Mouse (Mus musculus) stomach, embryonic 15.5 days (tissue): ENCODE measurements around the gene Gm21905. TPM values are rescaled to one million over a fixed set of nuclear protein-coding genes. Genes with fewer than 3 reads are reported as not detected.

Experiments used
- ATAC-seq: fragments of 200-750 bp; cut with Nextera tagmentation; 2 replicates; pipeline ENCODE4 v1.8.0; 2017; ENCODE audit warnings: low read depth, moderate number of reproducible peaks, moderate TSS enrichment; ENCODE audit not compliant: insufficient read depth, low FRiP score
- H3K27ac ChIP-seq: fragments of 300-500 bp; sonication (generic); 2 replicates; pipeline ENCODE4 v1.5.1; 2015; ENCODE audit warnings: mild to moderate bottlenecking, inconsistent platforms
- H3K27me3 ChIP-seq: fragments of 300-500 bp; sonication (generic); replicated peaks from 2 replicates; pipeline ENCODE4 v1.6.1; 2015; ENCODE audit warnings: inconsistent platforms
- H3K36me3 ChIP-seq: fragments of 300-500 bp; sonication (generic); 2 replicates; pipeline ENCODE4 v1.6.1; 2015; ENCODE audit warnings: inconsistent platforms
- H3K4me1 ChIP-seq: fragments of 300-500 bp; sonication (generic); 2 replicates; pipeline ENCODE4 v1.6.1; 2015; ENCODE audit warnings: inconsistent platforms
- H3K4me2 ChIP-seq: fragments of 300-500 bp; sonication (generic); 2 replicates; pipeline ENCODE4 v1.6.1; 2015; ENCODE audit warnings: mild to moderate bottlenecking, inconsistent platforms
- H3K4me3 ChIP-seq: fragments of 300-500 bp; sonication (generic); replicated peaks from 2 replicates; pipeline ENCODE4 v1.5.1; 2015; ENCODE audit warnings: inconsistent platforms
- H3K9ac ChIP-seq: fragments of 300-500 bp; sonication (generic); 2 replicates; pipeline ENCODE4 v1.6.1; 2015; ENCODE audit warnings: inconsistent platforms
- H3K9me3 ChIP-seq: fragments of 300-500 bp; sonication (generic); 2 replicates; pipeline ENCODE4 v1.6.1; 2016; ENCODE audit warnings: inconsistent platforms
- WGBS: fragments of 180-500 bp; shearing (Covaris S2); methylation state at CpG from one replicate; pipeline ENCODE4 v1.1.7; 2015; 5-methylcytosine and 5-hydroxymethylcytosine counted together
- polyA plus RNA-seq: library from polyadenylated mRNA; unstranded; fragments of >200 nt; fragmentation: Nextera tagmentation; extraction: Ambion mirVana; gene quantifications from 2 replicates; pipeline ENCODE4 v1.2.1, GENCODE M21; 2015

Gene Gm21905
- not detected in 2 replicates for polyA plus RNA-seq

DNA sequence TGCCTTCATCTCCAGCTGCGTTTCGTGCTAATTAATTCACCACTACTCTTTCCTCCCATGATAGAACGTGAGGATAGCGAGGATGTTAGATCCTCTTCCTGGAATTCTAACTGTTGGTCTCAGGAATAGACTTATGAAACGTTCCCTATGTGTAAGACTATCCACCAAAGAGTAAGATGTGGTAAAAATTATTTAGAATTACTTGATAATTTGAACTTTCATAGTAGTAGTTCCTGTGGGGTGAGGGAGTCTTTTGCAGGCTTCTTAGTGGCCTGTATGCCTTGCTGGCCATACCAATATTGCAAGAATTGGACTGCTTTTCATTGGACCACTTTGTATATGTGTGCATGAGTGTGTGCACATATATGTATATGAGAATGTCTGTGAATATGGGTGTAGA is at the start of gene Gm21905:
Gene Gm21905 (minus strand): TSS at position 101 of the 400 bp plus-strand sequence.
- H3K4me1 ChIP-seq, result no peaks in the 10 kb centered on the region
- no peak within 1 kb of the TSS for H3K27ac ChIP-seq
- no peak for ATAC-seq
- H3K4me2 ChIP-seq, result no peak within 1 kb of the TSS
- H3K4me3 ChIP-seq, result no peak within 1 kb of the TSS
- no peaks in the 10 kb centered on the region for H3K27me3 ChIP-seq
- 80% methylated on average over 5 of the region's 5 CpGs for WGBS
- no peaks in the 10 kb centered on the region for H3K36me3 ChIP-seq
- no peaks in the 10 kb centered on the region for H3K9me3 ChIP-seq
- H3K9ac ChIP-seq, result no peak within 1 kb of the TSS

GRCm38 (mm10) chr5:67990426-67990825 is 44.2 kb upstream of the Gm21905 start:
- H3K27ac ChIP-seq, result no peak overlapping the region
- ATAC-seq, result peak; percentile 73; the same call in 1 of the 2 replicates

DNA sequence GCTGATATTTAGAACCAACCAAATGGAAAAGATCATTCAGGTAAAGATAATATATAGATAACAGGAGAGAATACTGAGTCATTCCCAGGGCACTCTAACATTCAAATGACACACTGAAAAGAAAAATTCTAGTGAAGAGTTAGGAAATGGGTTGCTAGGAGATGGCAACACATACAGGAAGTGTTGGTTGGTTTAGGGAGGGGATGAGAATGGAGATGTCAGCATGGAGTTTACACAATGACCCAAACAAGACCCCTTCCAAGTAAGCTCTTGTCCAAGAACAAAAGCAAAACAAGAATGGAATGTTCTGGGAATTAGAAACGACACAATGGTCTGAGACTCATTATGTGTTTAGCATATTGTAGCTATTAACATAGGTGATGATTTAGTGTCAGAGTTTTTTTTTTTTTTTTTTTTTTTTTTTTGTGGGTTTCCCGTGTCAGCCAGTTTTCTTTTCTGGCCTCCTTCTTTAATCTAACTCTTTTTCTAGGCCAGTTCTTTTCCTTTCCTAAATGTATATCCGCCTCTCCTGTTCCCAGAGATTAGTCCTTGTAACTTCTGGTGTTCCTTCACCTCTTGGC is 35.8 kb upstream of the Gm21905 start:
- no peaks in the 10 kb centered on the region for H3K9me3 ChIP-seq

More at GRCm38 (mm10) chr5:67990426-67990825, 44.2 kb upstream of the Gm21905 start:
- Histone ChIP-seq H3K4me3 (no peak overlapping the region), H3K9me3 (no peaks in the 10 kb centered on the region), H3K4me1 (no peaks in the 10 kb centered on the region), H3K9ac (no peak overlapping the region), H3K27me3 (no peaks in the 10 kb centered on the region), H3K36me3 (no peaks in the 10 kb centered on the region), H3K4me2 (no peak overlapping the region)

DNA sequence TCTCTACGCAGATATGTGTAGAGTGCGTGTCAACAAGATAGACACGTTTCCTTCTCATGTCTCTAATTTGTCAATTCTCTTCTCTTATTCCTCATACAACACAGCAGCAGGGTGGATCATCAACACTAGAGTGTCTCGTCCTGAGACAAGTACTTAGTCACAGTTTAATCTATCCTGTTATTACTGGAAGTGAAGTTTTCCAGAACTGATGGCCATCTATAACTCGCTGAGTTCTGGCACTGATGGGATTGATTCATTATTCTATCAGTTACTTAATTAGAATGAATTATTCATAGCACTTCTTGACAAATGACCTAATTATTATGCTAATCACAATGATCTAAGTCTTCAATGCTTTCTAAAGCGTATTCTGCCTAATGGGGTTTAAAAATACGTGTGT is 23.3 kb upstream of the Gm21905 start:
- Histone ChIP-seq H3K36me3 (no peaks in the 10 kb centered on the region), H3K4me3 (no peak overlapping the region), H3K9me3 (no peaks in the 10 kb centered on the region), H3K4me2 (no peak overlapping the region), H3K4me1 (no peaks in the 10 kb centered on the region), H3K27me3 (no peaks in the 10 kb centered on the region), H3K9ac (no peak overlapping the region), H3K27ac (no peak overlapping the region)
- 83% methylated on average over 7 of the region's 7 CpGs for WGBS
- no peak for ATAC-seq

More for the DNA sequence above, 35.8 kb upstream of the Gm21905 start:
- H3K36me3 ChIP-seq, result no peaks in the 10 kb centered on the region
- WGBS, result 69% methylated on average over 3 of the region's 3 CpGs
- no peak overlapping the region for H3K27ac ChIP-seq
- H3K4me3 ChIP-seq, result no peak overlapping the region
- H3K9ac ChIP-seq, result no peak overlapping the region
- no peak for ATAC-seq
- no peaks in the 10 kb centered on the region for H3K4me1 ChIP-seq
- H3K4me2 ChIP-seq, result no peak overlapping the region
- H3K27me3 ChIP-seq, result no peaks in the 10 kb centered on the region

GRCm38 (mm10) chr5:67961708-67962629 is 15.7 kb upstream of the Gm21905 start:
- ATAC-seq, result no peak

DNA sequence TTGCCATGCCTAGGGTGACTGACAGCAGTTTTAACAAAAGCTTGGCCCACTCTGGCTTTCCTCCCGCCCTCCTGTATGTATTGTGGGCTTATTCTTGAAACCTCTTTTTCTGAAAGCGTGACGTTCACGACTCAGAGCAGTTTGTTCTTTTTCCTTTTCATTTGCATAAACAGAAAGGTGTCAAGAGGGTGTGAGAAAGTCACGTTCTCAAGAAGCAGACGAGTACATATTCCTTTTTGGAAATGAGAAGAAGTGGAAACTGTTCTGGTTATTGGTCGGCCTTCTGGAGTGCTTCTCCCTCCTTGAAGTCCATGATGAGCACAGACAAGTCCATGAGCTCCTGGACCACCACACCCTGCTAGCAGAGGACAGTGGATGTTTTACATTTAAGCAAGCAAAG is 9.3 kb upstream of the Gm21905 start:
- no peaks in the 10 kb centered on the region for H3K9me3 ChIP-seq
- no peak overlapping the region for H3K27ac ChIP-seq
- H3K4me3 ChIP-seq, result no peak overlapping the region
- no peak overlapping the region for H3K9ac ChIP-seq
- H3K4me1 ChIP-seq, result no peaks in the 10 kb centered on the region
- 69% methylated on average over 7 of the region's 7 CpGs for WGBS
- no peak overlapping the region for H3K4me2 ChIP-seq
- H3K27me3 ChIP-seq, result no peaks in the 10 kb centered on the region
- no peaks in the 10 kb centered on the region for H3K36me3 ChIP-seq
- ATAC-seq, result no peak

More at GRCm38 (mm10) chr5:67961708-67962629, 15.7 kb upstream of the Gm21905 start:
- H3K9me3 ChIP-seq, result no peaks in the 10 kb centered on the region
- H3K4me1 ChIP-seq, result no peaks in the 10 kb centered on the region
- H3K4me3 ChIP-seq, result no peak overlapping the region
- no peak overlapping the region for H3K9ac ChIP-seq
- no peak overlapping the region for H3K4me2 ChIP-seq
- H3K27ac ChIP-seq, result no peak overlapping the region
- H3K27me3 ChIP-seq, result no peaks in the 10 kb centered on the region
- WGBS, result 72% methylated on average over 7 of the region's 7 CpGs
- H3K36me3 ChIP-seq, result no peaks in the 10 kb centered on the region

DNA sequence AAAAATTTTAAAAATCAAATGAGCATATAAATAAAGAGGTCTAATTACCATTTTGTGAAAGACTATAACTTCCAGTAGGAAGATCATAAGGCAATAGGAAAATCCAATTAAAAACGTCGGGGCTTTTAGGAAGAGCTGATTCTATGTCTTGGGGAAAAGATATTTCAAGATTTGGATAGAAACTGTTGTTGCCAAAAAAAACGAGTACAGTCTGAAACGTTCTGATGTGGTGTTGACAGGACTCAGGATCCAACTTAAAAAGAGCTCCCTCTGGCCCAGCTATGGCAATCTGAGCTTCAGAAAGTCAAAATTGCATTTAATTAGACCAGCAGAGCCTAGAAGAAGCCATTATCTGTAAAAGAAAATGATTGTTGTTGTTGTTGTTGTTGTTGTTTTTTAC is 7.9 kb upstream of the Gm21905 start:
- WGBS, result 73% methylated on average over 4 of the region's 4 CpGs
- no peak overlapping the region for H3K9ac ChIP-seq
- no peak for ATAC-seq
- no peak overlapping the region for H3K4me2 ChIP-seq
- H3K36me3 ChIP-seq, result no peaks in the 10 kb centered on the region
- H3K27ac ChIP-seq, result no peak overlapping the region
- H3K4me1 ChIP-seq, result no peaks in the 10 kb centered on the region
- no peak overlapping the region for H3K4me3 ChIP-seq
- no peaks in the 10 kb centered on the region for H3K9me3 ChIP-seq
- H3K27me3 ChIP-seq, result no peaks in the 10 kb centered on the region

- 88% methylated on average over 5 of the region's 5 CpGs for WGBS
- Histone ChIP-seq H3K4me3 (no peak overlapping the region), H3K4me2 (no peak overlapping the region), H3K9ac (no peak overlapping the region), H3K4me1 (no peaks in the 10 kb centered on the region), H3K27me3 (no peaks in the 10 kb centered on the region), H3K36me3 (no peaks in the 10 kb centered on the region), H3K9me3 (no peaks in the 10 kb centered on the region), H3K27ac (no peak overlapping the region)
- no peak for ATAC-seq
Observed at GRCm38 (mm10) chr5:67948074-67948473, 1.9 kb upstream of the Gm21905 start.

GRCm38 (mm10) chr5:67947006-67947405 is 785 bp upstream of the Gm21905 start:
- no peaks in the 10 kb centered on the region for H3K27me3 ChIP-seq
- H3K36me3 ChIP-seq, result no peaks in the 10 kb centered on the region
- no peak for ATAC-seq
- H3K4me2 ChIP-seq, result no peak overlapping the region
- no peak overlapping the region for H3K4me3 ChIP-seq
- H3K9me3 ChIP-seq, result no peaks in the 10 kb centered on the region
- no peak overlapping the region for H3K27ac ChIP-seq
- H3K4me1 ChIP-seq, result no peaks in the 10 kb centered on the region
- H3K9ac ChIP-seq, result no peak overlapping the region

DNA sequence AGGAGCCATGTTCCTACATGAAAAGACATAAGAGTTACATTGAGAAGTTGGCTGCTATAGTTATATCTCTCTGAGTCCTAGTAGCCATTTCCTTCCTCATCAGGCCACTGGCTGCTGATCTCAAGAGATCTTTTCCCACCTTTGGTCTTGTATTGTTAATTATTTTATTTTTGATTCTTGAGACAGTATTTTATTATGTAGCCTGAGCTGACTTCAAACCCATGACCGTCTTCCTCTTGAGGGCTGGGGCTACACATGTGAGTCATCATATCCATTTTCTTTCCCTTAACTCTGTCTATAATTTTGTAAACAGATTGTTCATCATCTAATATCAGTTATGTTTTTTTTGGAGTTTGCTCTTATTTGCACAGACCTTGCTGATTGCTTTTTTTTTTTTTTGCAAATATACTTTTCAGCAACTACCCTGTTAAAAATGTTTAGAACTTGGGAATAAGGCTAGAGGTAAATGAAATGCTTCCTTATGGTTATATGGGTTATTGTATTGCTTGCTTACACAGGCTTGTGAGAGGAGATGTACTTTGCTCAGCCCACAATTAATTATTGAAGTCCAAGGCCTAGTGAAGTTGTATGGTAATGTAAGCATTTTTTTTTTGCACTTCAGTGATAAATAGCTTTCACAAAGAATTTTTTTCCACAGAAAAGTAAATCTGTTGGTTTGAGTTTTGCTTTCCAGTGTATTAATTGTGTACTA is 2.0 kb downstream of the Gm21905 start:
- Histone ChIP-seq H3K27ac (no peak overlapping the region), H3K4me2 (no peak overlapping the region), H3K4me1 (no peaks in the 10 kb centered on the region), H3K36me3 (no peaks in the 10 kb centered on the region), H3K27me3 (no peaks in the 10 kb centered on the region), H3K9ac (no peak overlapping the region), H3K4me3 (no peak overlapping the region), H3K9me3 (no peaks in the 10 kb centered on the region)
- WGBS, result 71% methylated on average over 1 of the region's 1 CpGs
- no peak for ATAC-seq

- Histone ChIP-seq H3K27ac (no peak overlapping the region), H3K4me1 (no peaks in the 10 kb centered on the region), H3K36me3 (no peaks in the 10 kb centered on the region), H3K4me3 (no peak overlapping the region), H3K4me2 (no peak overlapping the region), H3K27me3 (no peaks in the 10 kb centered on the region), H3K9ac (no peak overlapping the region), H3K9me3 (no peaks in the 10 kb centered on the region)
- WGBS, result 43% methylated on average over 2 of the region's 2 CpGs
- no peak for ATAC-seq
Observed at GRCm38 (mm10) chr5:67943199-67943598, 3.0 kb downstream of the Gm21905 start.

- no peak for ATAC-seq
- Histone ChIP-seq H3K27me3 (no peaks in the 10 kb centered on the region), H3K27ac (no peak within 1 kb of the TSS), H3K9me3 (no peaks in the 10 kb centered on the region), H3K4me2 (no peak within 1 kb of the TSS), H3K4me3 (no peak within 1 kb of the TSS), H3K4me1 (no peaks in the 10 kb centered on the region), H3K36me3 (no peaks in the 10 kb centered on the region), H3K9ac (no peak within 1 kb of the TSS)
- 86% methylated on average over 2 of the region's 2 CpGs for WGBS
Observed at GRCm38 (mm10) chr5:67941369-67941768, 4.9 kb downstream of the Gm21905 start, which contains the start of gene Gm5108. Gm5108 (plus strand) TSS chr5:67941669.
